Mouse (Mus musculus) heart, adult 10 weeks (tissue): Measurements from ENCODE around the gene Eif1b. TPM values are rescaled to one million over a fixed set of nuclear protein-coding genes. Genes with fewer than 3 reads are reported as not detected.

Experiments
- polyA plus RNA-seq: library from polyadenylated mRNA; stranded (reverse); fragments of 350-450 nt; fragmentation: Illumina TruSeq; extraction: RNeasy Lipid Tissue Mini Kit (QIAGEN cat#74804); gene quantifications from one replicate; pipeline ENCODE4 v1.2.3, GENCODE M21; 2014; ENCODE audit warnings: low read depth, low replicate concordance

Eif1b gene
- 83.2 TPM for polyA plus RNA-seq

DNA sequence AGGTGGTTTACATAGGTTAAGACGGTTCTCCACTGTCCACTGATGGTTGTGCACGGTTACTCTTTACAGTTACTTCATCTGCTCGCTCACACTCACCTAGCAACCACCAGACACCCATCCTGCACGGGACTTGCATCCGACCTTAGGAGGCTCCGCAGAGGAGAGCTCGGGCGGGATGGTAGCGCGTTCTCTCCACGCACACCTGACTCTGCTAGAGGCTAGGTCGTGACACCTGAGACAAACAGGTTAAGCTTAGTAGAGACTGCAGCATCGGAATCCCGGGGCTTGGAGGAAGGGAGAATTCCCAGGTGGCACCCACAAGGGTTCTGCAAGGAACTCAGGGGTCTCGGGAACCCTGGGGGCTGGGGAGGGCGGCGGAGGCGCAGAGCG, at the start of gene Eif1b:
Eif1b (plus strand) TSS at position 223 of the 390 bp plus-strand sequence.

DNA sequence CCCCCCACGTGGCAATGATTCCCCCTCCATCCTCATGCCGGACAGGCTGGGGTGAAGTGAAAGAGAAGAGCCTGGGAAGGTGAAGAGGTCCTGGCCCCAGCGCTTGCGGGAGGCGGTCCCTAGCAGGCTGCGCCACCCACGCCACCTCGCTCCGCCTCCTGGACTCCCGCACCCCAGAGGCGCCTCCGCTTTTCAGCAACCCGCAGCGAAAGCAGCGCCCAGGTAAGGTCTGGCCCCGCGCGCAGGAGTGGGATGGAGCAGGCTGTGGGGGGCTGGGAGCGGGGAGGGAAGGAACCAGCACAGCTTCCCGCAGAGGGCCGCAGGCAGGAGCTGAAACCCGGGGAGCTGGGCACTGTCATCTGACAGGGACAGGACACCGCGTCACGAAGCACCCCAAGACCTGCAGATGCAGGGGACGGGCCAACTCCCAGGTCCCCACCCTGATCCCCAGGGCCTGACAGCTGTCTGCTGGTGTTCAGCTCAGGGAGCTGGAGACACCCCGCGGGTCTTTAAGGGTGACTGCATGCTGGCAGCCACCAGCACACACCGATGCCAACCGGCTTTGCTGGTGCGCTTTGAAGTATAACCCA, 47.7 kb downstream of the Eif1b start, which contains the start of gene Entpd3:
Entpd3 (plus strand) TSS at position 157 of the 590 bp plus-strand sequence.

Other genes starting within 250 kb of the Eif1b start
- gene Myrip, start 190.7 kb upstream of the Eif1b start, polyA plus RNA-seq: 2.5 TPM
- not detected for gene Entpd3, start 47.6 kb downstream of the Eif1b start, polyA plus RNA-seq
- 351 TPM for gene Rpl14, start 79.2 kb downstream of the Eif1b start, polyA plus RNA-seq